Mouse (Mus musculus) megakaryocyte, embryonic 14.5 days (primary cell): ENCODE results near the gene Fads2.

ENCODE experiments used
- FLI1 ChIP-seq: IDR thresholded peaks from 2 replicates; pipeline ENCODE4 v1.6.1; 2012; ENCODE audit warnings: low read length, inconsistent platforms, mixed read lengths
- GATA1 ChIP-seq: IDR thresholded peaks from 3 replicates; pipeline ENCODE4 v1.6.1; 2012; ENCODE audit warnings: mixed read lengths, low read length, inconsistent platforms, borderline replicate concordance

GRCm38 (mm10) chr19:10134692-10135091 lies 33.1 kb upstream of the Fads2 start:
- no peak for TF ChIP-seq GATA1
- TF ChIP-seq FLI1: no peak
